Mouse (Mus musculus): ENCODE measurements at regions not wholly inside any gene's neighbourhood (a gene's known extent, or its start where the extent isn't known, plus 50 kb on each side); places are given as distances from the start of the nearest gene placed in this dataset.

- no peak for TF ChIP-seq EP300 (IDR thresholded peaks at IDR 0.05; ENCODE audit: low read depth)
- TF ChIP-seq CTCF (IDR thresholded peaks at IDR 0.05; ENCODE audit: low read depth) = no peak
Observed at GRCm38 (mm10) chr5:91764621-91765020, 198.2 kb downstream of the Rchy1 start.
